Mouse (Mus musculus) kidney, adult 2 months (tissue): ENCODE data around the gene Ncor2.

Experiments
- CTCF ChIP-seq: fragments of 200-500 bp; conservative IDR thresholded peaks from 2 replicates; pipeline ENCODE4 v1.5.1; 2011; ENCODE audit warnings: low read depth, mild to moderate bottlenecking, control low read depth, low read length, moderate library complexity, mixed read lengths; ENCODE audit not compliant: insufficient read depth, insufficient read length
- POLR2A ChIP-seq: fragments of 200-500 bp; IDR thresholded peaks from one replicate; pipeline ENCODE4 v1.6.1; 2011; ENCODE audit warnings: low read depth, low read length, control low read depth

DNA sequence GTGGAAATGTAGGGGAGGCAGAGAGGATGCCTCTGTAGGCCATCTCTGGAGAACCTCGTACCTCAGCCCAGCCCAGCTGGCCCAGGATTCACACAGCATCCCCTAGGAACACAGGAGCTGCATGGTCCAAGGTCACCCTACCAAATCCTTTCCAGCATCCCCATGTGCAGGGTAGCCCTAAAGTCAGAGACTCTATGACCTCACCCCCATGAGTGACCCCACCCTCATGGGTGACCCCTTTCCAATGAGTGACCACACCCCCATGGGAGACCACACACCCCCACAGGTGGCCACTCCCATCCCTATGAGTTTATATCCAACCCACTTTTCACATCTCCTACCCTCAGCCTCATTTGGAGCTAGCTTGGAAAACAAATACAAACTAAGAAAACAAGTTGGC is 51.1 kb downstream of the Ncor2 start:
- TF ChIP-seq CTCF (no peak), POLR2A (no peak)
